Mouse (Mus musculus) gastrocnemius, adult 18-20 months (tissue): ENCODE results near the gene Gm20822. TPM values are rescaled to one million over a fixed set of nuclear protein-coding genes. Genes with fewer than 3 reads are reported as not detected.
"Not testable (repeated sequence)": the region's sequence is repeated elsewhere in the genome, so short reads cannot be mapped to it uniquely, and the experiment has no call there.

Experiments used
- DNase-seq: peaks from one replicate; pipeline ENCODE4 v3.0.0; 2021; ENCODE audit warnings: low spot score
- long read RNA-seq, 2 experiments: library from polyadenylated mRNA; stranded (forward); transcript quantifications; one replicate each; pipeline ENCODE4 v2.0.0; 2021
- total RNA-seq, 2 experiments: library from RNA; stranded (reverse); gene quantifications; 2 replicates each; pipeline ENCODE4 v1.2.3; 2021

Gene Gm20822
- not detected for total RNA-seq
- long read RNA-seq, experiment 1: 0 reads
- long read RNA-seq, experiment 2: 0 reads

GRCm38 (mm10) chrY:15884671-15885070 is at the start of gene Gm20822:
Gene Gm20822 (minus strand): TSS chrY:15884771.
- DNase-seq: not testable (repeated sequence)
